Mouse (Mus musculus): Measurements from ENCODE around the gene Tet2.

DNA sequence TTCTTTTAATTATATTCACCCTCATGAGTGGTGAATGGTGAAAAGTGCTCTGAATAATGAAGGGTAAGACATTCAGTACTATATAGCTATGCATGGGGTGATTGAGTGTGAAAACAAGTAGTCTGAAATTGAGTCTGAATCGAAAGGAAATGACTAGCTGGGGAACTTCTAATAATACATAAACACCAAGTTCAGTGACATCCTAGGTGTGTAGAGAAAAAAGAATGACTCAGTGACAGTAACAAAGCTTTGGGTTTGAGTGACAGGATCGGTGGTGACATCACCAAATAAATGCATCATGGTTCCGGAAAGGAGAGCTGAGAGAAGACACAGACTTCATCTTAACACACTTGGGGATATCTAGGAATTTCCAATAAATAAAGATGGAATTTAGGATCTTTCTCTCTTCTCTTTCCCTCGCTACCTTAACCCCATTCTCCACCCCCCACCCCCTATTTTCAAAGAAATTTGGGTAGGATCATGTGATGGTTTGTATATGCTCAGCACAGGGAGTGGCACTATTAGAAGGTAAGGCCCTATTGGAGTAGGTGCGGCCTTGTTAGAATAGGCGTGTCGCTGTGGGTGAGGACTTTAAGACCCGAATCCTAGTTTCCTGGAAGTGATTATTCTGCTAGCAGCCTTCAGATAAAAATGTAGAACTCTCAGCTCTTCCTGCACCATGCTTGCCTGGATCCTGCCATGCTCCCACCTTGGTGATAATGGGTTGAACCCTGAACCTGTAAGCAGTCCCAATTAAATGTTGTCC is 29.6 kb downstream of the Tet2 start:
- TF ChIP-seq POLR2A (IDR thresholded peaks at IDR 0.05; ENCODE audit: insufficient read depth, low read depth, low read length) (no peak), CTCF (IDR thresholded peaks at IDR 0.05) (no peak)

Data from heart, adult 2 months (tissue).